Mouse (Mus musculus) forebrain, embryonic 16.5 days (tissue): ENCODE results near the gene Pdzd3. TPM values are rescaled to one million over a fixed set of nuclear protein-coding genes. Genes with fewer than 3 reads are reported as not detected.

ENCODE experiments used
- ATAC-seq: fragments of 200-750 bp; cut with Nextera tagmentation; 2 replicates; pipeline ENCODE4 v1.8.0; 2017; ENCODE audit warnings: mild to moderate bottlenecking, moderate library complexity
- H3K27ac ChIP-seq: fragments of 300-500 bp; sonication (generic); 2 replicates; pipeline ENCODE4 v1.5.1; 2014; ENCODE audit warnings: low read length, control low read depth
- H3K27me3 ChIP-seq: fragments of 300-500 bp; sonication (generic); replicated peaks from 2 replicates; pipeline ENCODE4 v1.6.1; 2014; ENCODE audit warnings: low read length; ENCODE audit not compliant: control insufficient read depth, insufficient read depth
- H3K36me3 ChIP-seq: fragments of 300-500 bp; sonication (generic); 2 replicates; pipeline ENCODE4 v1.6.1; 2014; ENCODE audit not compliant: control insufficient read depth, insufficient read depth
- H3K4me1 ChIP-seq: fragments of 300-500 bp; sonication (generic); replicated peaks from 2 replicates; pipeline ENCODE4 v1.6.1; 2014; ENCODE audit warnings: low read length; ENCODE audit not compliant: control insufficient read depth, insufficient read depth
- H3K4me2 ChIP-seq: fragments of 300-500 bp; sonication (generic); 2 replicates; pipeline ENCODE4 v1.6.1; 2014; ENCODE audit warnings: mild to moderate bottlenecking, low read length, control low read depth
- H3K4me3 ChIP-seq: fragments of 300-500 bp; sonication (generic); replicated peaks from 2 replicates; pipeline ENCODE4 v1.5.1; 2014; ENCODE audit warnings: mild to moderate bottlenecking, low read length, control low read depth
- H3K9ac ChIP-seq: fragments of 300-500 bp; sonication (generic); replicated peaks from 2 replicates; pipeline ENCODE4 v1.6.1; 2014; ENCODE audit warnings: low read depth, low read length, control low read depth
- H3K9me3 ChIP-seq: fragments of 300-500 bp; sonication (generic); 2 replicates; pipeline ENCODE4 v1.6.1; 2016; ENCODE audit warnings: low read length; ENCODE audit not compliant: control insufficient read depth
- WGBS: fragments of 180-500 bp; shearing (Covaris S2); extraction: QIAGEN DNeasy Blood & Tissue Kit; methylation state at CpG from one replicate; pipeline ENCODE4 v1.1.7; 2014; 5-methylcytosine and 5-hydroxymethylcytosine counted together
- polyA plus RNA-seq: library from polyadenylated mRNA; unstranded; fragments of >200 nt; fragmentation: Nextera tagmentation; extraction: Ambion mirVana; gene quantifications from 2 replicates; pipeline ENCODE4 v1.2.1, GENCODE M21; 2015

The Pdzd3 gene
- polyA plus RNA-seq, 1 experiment from 2014 or later: 0.73 TPM

DNA sequence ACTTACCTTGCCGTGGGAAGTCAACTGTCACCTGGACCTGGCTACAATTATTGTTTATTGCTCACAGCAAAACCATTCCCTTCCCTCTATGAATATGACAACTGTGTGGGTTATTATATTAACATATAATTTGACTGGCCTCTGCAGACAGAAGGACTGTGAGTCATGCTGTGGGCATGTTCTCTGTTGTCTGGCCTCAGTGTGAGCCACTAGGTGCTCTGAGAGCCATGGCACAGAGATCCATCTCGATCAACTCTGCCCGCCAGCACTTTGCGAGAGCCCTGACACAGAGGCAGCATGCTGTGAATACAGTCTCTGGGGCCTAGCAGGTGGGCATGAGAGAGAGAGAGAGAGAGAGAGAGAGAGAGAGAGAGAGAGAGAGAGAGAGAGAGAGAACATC lies 18.7 kb upstream of the Pdzd3 start:
- H3K4me1 ChIP-seq: peaks cover 20% of the 10 kb centered on the region
- no peak overlapping the region for H3K4me3 ChIP-seq
- peaks cover 3% of the 10 kb centered on the region; the same call in 1 of the 2 replicates for H3K9me3 ChIP-seq
- H3K36me3 ChIP-seq: no peaks in the 10 kb centered on the region; the same call in 1 of the 2 replicates
- WGBS: 81% methylated on average over 4 of the region's 4 CpGs
- no peaks in the 10 kb centered on the region for H3K27me3 ChIP-seq
- H3K9ac ChIP-seq: no peak overlapping the region
- ATAC-seq: no peak
- H3K4me2 ChIP-seq: no peak overlapping the region
- H3K27ac ChIP-seq: no peak overlapping the region

DNA sequence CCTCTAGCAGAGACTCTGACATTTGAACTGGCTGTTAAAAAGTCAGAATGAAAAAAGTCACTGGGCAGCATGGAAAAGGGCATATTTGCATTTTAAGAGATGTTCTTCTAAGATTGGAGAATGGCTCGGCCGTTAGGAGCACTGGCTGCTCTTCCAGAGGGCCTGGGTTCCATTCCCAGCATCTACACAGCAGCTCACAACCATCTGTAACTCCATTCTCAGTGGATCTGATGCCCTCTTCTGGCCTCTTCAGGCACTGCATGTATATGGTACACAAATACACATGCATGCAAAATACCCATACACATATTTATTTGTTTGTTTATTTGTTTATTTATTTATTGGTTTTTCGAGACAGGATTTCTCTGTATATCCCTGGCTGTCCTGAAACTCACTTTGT lies 17.8 kb upstream of the Pdzd3 start:
- Histone ChIP-seq H3K9me3 (peaks cover 3% of the 10 kb centered on the region; the same call in 1 of the 2 replicates), H3K36me3 (no peaks in the 10 kb centered on the region), H3K27me3 (no peaks in the 10 kb centered on the region), H3K4me2 (no peak overlapping the region), H3K4me1 (peaks cover 20% of the 10 kb centered on the region), H3K9ac (no peak overlapping the region), H3K4me3 (no peak overlapping the region), H3K27ac (no peak overlapping the region)
- 90% methylated on average over 3 of the region's 3 CpGs for WGBS
- ATAC-seq: no peak

DNA sequence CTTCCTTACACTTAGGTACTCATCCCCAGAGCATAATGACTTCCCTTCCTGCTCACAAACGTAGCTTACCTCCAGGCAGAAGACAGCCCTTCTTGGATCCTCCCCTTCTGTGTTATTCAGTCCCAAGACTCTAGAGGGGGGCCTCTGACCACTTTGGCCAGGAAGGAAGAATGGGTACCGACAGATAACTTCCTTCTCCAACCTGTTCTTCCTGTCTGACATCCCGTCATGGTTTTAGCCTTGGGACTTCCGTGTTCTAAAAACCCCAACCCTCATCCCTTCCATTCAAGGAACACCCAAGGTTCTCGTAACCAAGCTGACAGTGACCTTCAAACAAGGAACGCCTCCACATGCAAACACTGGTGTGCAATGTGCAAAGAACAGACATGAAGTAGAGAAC lies 17.2 kb upstream of the Pdzd3 start, which contains the start of gene Nlrx1:
Nlrx1 (minus strand) TSS at position 168 of the 400 bp plus-strand sequence.
- Histone ChIP-seq H3K27ac (peak within 1 kb of the TSS; percentile 0; the same call in 1 of the 2 replicates), H3K9me3 (peaks cover 3% of the 10 kb centered on the region; the same call in 1 of the 2 replicates), H3K4me2 (peak within 1 kb of the TSS; percentile 52), H3K4me1 (peaks cover 20% of the 10 kb centered on the region), H3K4me3 (peak within 1 kb of the TSS; percentile 45), H3K27me3 (no peaks in the 10 kb centered on the region), H3K9ac (peak within 1 kb of the TSS; percentile 71), H3K36me3 (no peaks in the 10 kb centered on the region)
- ATAC-seq: 0 out of 2 replicates have a peak, but pooled peaks have one; percentile 15
- 88% methylated on average over 6 of the region's 6 CpGs for WGBS

DNA sequence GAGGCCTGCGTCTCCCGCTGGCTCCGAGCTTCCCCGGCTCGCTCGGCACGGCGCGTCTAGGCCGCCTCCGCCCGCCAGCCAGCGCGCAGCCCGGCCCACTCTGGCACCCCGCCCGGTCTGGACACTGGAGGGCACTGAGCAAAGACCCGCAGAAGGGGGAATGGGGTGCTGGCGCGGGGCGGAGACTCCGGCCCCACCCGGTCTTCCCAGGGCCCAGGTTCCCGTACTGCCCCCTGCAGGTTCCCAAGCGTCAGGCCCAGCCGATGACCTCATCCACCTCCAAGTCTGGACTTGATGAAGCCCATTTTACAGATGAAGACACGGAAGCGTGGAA lies 16.7 kb upstream of the Pdzd3 start:
- 5% methylated on average over 28 of the region's 28 CpGs for WGBS
- Histone ChIP-seq H3K27ac (no peak overlapping the region), H3K9me3 (peaks cover 3% of the 10 kb centered on the region; the same call in 1 of the 2 replicates), H3K4me1 (peaks cover 20% of the 10 kb centered on the region), H3K9ac (peak overlapping the region; percentile 71), H3K36me3 (no peaks in the 10 kb centered on the region), H3K4me3 (peak overlapping the region; percentile 45), H3K27me3 (no peaks in the 10 kb centered on the region), H3K4me2 (peak overlapping the region; percentile 52)
- ATAC-seq: peak; percentile 75

DNA sequence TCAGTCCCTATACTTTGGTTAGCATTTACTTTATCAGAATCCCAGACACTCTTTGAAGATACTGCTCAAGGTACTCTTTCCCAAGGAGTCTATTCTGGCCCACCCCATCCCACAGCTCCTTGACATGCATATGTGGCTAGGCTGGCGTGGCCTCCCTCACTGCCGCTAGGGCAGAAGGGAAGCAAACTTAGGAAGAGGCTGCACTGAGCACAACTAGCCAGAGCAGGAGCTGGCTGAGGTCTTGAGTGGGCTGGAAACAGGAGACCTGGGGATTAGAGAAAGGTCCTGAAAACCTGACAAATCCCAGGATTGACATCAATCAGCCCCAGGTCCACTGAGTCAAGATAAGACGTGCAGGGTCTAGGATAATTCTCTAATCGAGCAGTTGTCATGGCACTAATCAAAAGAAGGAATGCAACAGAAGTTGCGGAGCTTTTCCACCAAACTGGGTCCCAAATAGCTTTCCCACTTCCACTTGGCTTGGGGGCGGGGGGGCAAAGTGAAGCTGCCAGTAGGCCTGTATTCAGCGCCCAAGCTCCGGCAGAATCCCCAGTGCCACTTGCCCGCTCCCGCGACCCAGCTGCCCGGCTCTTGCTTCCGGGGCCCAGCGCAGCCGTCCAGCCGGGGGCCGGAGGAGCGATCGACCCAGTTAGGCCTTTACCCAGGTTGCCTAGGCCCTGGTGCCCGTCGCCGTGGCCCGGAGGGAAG lies 16.2 kb upstream of the Pdzd3 start:
- H3K36me3 ChIP-seq: no peaks in the 10 kb centered on the region
- ATAC-seq: peak; percentile 24; the same call in 1 of the 2 replicates
- peak overlapping the region; percentile 71 for H3K9ac ChIP-seq
- H3K27ac ChIP-seq: peak overlapping the region; percentile 0; the same call in 1 of the 2 replicates
- peak overlapping the region; percentile 45 for H3K4me3 ChIP-seq
- WGBS: 7% methylated on average over 23 of the region's 23 CpGs
- no peaks in the 10 kb centered on the region for H3K27me3 ChIP-seq
- H3K4me2 ChIP-seq: peak overlapping the region; percentile 52
- peaks cover 3% of the 10 kb centered on the region; the same call in 1 of the 2 replicates for H3K9me3 ChIP-seq
- H3K4me1 ChIP-seq: peaks cover 20% of the 10 kb centered on the region

DNA sequence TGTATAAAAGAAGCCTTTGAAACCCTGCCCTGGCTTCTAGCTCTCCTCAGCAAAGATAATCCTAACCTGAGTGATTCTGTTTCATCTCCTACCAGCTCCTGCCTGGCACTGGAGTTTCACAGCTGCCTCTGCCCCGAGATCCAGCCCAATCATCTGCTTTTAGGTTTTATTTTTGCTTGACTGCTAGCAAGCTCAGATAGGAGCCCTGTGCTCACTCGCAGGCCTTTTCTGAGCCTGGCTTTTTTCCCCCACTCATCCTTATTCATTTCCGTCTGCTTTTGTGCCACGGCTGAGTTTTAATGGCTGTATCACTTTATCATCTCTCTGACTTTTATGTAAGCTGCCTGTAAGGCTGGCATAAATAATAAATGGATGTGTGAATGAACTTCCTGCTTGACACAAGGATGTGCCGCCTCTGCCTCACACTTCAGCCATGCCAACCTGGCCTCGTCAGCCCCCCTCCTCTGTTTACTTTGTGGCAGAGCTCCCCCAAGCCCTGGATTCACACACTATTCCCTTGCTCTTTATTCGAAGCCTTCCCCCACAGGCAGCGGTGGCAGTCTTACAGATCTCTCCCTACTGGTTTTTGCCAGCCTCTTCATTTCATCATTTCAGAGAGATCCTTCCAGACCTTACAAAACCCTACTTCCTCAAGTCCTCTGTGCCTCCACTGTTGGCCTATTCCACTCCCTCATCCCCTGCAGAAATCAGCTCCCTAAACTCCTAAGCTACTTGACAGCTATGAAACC lies 15.4 kb upstream of the Pdzd3 start:
- peak overlapping the region; percentile 20 for H3K27ac ChIP-seq
- no peak overlapping the region; the same call in 1 of the 2 replicates for H3K4me2 ChIP-seq
- H3K27me3 ChIP-seq: no peaks in the 10 kb centered on the region
- peaks cover 20% of the 10 kb centered on the region for H3K4me1 ChIP-seq
- peaks cover 3% of the 10 kb centered on the region; the same call in 1 of the 2 replicates for H3K9me3 ChIP-seq
- peak overlapping the region; percentile 30 for H3K9ac ChIP-seq
- 54% methylated on average over 8 of the region's 8 CpGs for WGBS
- no peaks in the 10 kb centered on the region for H3K36me3 ChIP-seq
- ATAC-seq: no peak
- H3K4me3 ChIP-seq: no peak overlapping the region

DNA sequence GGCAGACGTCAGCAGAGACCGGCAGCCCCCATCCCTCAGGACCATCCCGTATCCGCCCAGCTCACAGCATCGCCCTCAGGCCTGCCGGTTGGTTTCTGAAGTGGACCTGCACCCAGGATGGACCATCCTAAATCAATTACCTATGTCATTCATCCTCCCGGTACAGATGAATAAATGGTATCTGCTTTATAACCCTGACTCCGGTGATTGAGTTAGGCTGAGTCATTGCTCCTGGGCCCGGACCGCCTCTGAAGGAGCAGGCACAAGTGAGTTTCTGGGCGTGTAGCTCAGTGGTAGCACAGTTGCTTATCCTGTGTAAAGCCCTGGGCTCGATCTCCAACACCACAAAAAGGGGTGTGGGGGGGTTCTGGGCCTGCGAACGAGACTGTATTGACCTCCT lies 10.1 kb upstream of the Pdzd3 start:
- Histone ChIP-seq H3K36me3 (no peaks in the 10 kb centered on the region), H3K27ac (no peak overlapping the region), H3K4me3 (no peak overlapping the region), H3K9ac (no peak overlapping the region), H3K4me1 (peaks cover 2% of the 10 kb centered on the region; the same call in 1 of the 2 replicates), H3K27me3 (no peaks in the 10 kb centered on the region), H3K9me3 (no peaks in the 10 kb centered on the region), H3K4me2 (no peak overlapping the region)
- no peak for ATAC-seq
- WGBS: 88% methylated on average over 14 of the region's 14 CpGs

DNA sequence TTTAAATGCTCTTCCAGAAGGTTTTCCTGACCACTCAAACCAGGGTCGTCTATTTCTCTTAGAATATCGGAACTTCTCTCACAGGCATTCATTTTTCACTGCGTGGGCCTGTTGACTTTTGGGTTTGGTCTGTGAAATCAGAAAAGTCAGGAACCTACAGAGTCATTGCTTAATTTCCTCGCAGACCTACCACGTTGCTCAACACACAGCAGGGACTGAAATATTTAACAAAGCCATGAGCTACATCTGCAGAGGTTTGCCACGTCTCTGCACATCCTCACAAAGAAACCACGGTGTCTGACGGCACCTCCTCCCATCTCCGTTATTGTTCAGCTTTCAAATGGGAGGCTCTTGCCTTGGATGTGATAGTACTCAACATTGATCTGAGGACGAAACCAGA lies 7.7 kb upstream of the Pdzd3 start:
- ATAC-seq: no peak
- Histone ChIP-seq H3K36me3 (no peaks in the 10 kb centered on the region), H3K4me2 (no peak overlapping the region), H3K9ac (no peak overlapping the region), H3K27ac (no peak overlapping the region), H3K27me3 (no peaks in the 10 kb centered on the region), H3K4me1 (peaks cover 17% of the 10 kb centered on the region), H3K9me3 (no peaks in the 10 kb centered on the region), H3K4me3 (no peak overlapping the region)
- 84% methylated on average over 10 of the region's 10 CpGs for WGBS

DNA sequence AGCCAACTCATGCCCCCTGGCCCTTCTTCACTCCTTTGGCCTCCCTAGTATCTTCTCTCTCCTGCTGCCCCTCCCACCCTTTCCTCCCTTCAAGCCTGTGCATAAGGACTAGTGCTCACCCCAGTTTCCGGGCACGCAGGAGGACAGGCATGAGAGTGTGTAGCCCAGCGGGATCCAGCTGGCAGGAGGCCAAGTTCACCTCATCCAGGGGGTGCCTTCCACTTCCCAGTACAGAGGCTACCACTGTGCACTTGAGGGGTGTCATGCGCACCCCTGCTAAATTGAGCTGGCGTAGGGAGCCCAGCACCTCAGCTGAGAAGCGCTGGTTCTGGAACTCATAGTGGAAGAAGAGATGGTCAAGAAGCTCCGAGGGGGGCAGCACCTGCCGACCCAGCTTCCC lies 4.9 kb upstream of the Pdzd3 start:
- H3K36me3 ChIP-seq: no peaks in the 10 kb centered on the region
- H3K9me3 ChIP-seq: no peaks in the 10 kb centered on the region
- H3K4me3 ChIP-seq: no peak overlapping the region
- 69% methylated on average over 8 of the region's 8 CpGs for WGBS
- peaks cover 26% of the 10 kb centered on the region for H3K4me1 ChIP-seq
- ATAC-seq: no peak
- H3K27me3 ChIP-seq: no peaks in the 10 kb centered on the region
- no peak overlapping the region for H3K9ac ChIP-seq
- H3K4me2 ChIP-seq: no peak overlapping the region
- no peak overlapping the region for H3K27ac ChIP-seq
